Mouse (Mus musculus) intestine, embryonic 15.5 days (tissue): ENCODE results near the gene Ttc21a. TPM values are rescaled to one million over a fixed set of nuclear protein-coding genes. Genes with fewer than 3 reads are reported as not detected.
A peak's percentile ranks its signal among the peaks of the same experiment; 100 is the strongest.

Source experiments
- ATAC-seq: fragments of 200-750 bp; cut with Nextera tagmentation; 2 replicates; pipeline ENCODE4 v1.8.0; 2017; ENCODE audit warnings: moderate TSS enrichment, moderate library complexity
- H3K27ac ChIP-seq: fragments of 300-500 bp; sonication (generic); 2 replicates; pipeline ENCODE4 v1.5.1; 2015; ENCODE audit warnings: mild to moderate bottlenecking, inconsistent platforms
- H3K27me3 ChIP-seq: fragments of 300-500 bp; sonication (generic); replicated peaks from 2 replicates; pipeline ENCODE4 v1.6.1; 2015; ENCODE audit warnings: inconsistent platforms
- H3K36me3 ChIP-seq: fragments of 300-500 bp; sonication (generic); 2 replicates; pipeline ENCODE4 v1.6.1; 2015; ENCODE audit warnings: inconsistent platforms
- H3K4me1 ChIP-seq: fragments of 300-500 bp; sonication (generic); replicated peaks from 2 replicates; pipeline ENCODE4 v1.6.1; 2015; ENCODE audit warnings: inconsistent platforms
- H3K4me2 ChIP-seq: fragments of 300-500 bp; sonication (generic); replicated peaks from 2 replicates; pipeline ENCODE4 v1.6.1; 2015; ENCODE audit warnings: mild to moderate bottlenecking, inconsistent platforms
- H3K4me3 ChIP-seq: fragments of 300-500 bp; sonication (generic); replicated peaks from 2 replicates; pipeline ENCODE4 v1.5.1; 2015; ENCODE audit warnings: inconsistent platforms
- H3K9ac ChIP-seq: fragments of 300-500 bp; sonication (generic); 2 replicates; pipeline ENCODE4 v1.6.1; 2015; ENCODE audit warnings: inconsistent platforms
- H3K9me3 ChIP-seq: fragments of 300-500 bp; sonication (generic); 2 replicates; pipeline ENCODE4 v1.6.1; 2016; ENCODE audit warnings: inconsistent platforms
- WGBS: fragments of 180-500 bp; shearing (Covaris S2); methylation state at CpG from one replicate; pipeline ENCODE4 v1.1.7; 2015; 5-methylcytosine and 5-hydroxymethylcytosine counted together
- polyA plus RNA-seq: library from polyadenylated mRNA; unstranded; fragments of >200 nt; fragmentation: Nextera tagmentation; extraction: Ambion mirVana; gene quantifications from 2 replicates; pipeline ENCODE4 v1.2.1, GENCODE M21; 2015

The Ttc21a gene
- polyA plus RNA-seq, 1 experiment from 2014 or later: 0.11 TPM

DNA sequence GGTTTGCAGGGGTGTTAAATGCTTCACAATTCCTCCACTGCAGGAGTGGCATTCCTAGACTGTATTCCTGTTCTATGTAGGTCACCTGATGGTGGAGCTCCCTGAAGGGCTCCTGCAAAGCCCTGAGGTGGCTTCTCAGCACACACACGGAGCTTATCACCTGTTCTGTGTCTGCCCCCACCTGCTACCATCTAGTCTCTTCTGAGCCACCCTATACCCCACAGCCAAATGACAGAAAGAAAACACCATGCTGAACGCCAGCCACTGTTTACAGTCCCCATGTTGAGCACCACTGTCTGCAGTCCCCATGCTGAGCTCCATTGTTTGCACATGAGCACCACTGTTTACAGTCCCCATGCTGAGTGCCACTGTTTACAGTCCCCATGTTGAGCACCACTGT is 42.3 kb downstream of the Ttc21a start:
- no peak for ATAC-seq
- no peak overlapping the region for H3K27ac ChIP-seq
- H3K4me1 ChIP-seq: peaks cover 73% of the 10 kb centered on the region
- 80% methylated on average over 2 of the region's 2 CpGs for WGBS
- no peaks in the 10 kb centered on the region for H3K27me3 ChIP-seq
- H3K4me2 ChIP-seq: no peak overlapping the region
- no peaks in the 10 kb centered on the region for H3K9me3 ChIP-seq
- no peaks in the 10 kb centered on the region for H3K36me3 ChIP-seq
- no peak overlapping the region for H3K9ac ChIP-seq
- H3K4me3 ChIP-seq: no peak overlapping the region

DNA sequence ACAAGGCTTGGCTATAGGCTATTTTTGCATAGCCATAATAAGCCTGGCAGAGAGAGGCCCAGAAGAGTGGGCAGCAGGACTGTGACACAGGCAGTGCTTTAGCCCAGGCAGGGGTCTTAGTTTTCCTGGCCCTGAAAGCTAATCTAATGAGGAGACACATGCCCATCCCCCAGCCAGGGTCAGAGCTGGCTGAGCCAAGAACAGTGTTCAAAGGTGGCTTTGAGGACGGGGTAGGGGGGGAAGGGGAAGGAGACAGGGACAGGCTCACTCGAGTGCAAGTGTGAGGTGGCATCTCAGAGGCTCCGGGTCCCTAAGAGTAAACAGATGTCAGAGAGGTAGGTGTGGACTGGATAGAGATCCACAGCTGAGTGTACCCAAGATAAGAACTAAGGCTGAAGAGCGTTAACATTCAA is 43.4 kb downstream of the Ttc21a start:
- H3K36me3 ChIP-seq: no peaks in the 10 kb centered on the region
- peak overlapping the region; percentile 95 for H3K27ac ChIP-seq
- H3K4me2 ChIP-seq: peak overlapping the region; percentile 95
- H3K27me3 ChIP-seq: no peaks in the 10 kb centered on the region
- H3K9me3 ChIP-seq: no peaks in the 10 kb centered on the region
- peaks cover 77% of the 10 kb centered on the region for H3K4me1 ChIP-seq
- 2% methylated on average over 4 of the region's 4 CpGs for WGBS
- H3K4me3 ChIP-seq: peak overlapping the region; percentile 76; the same call in 1 of the 2 replicates
- peak overlapping the region; percentile 38 for H3K9ac ChIP-seq
- ATAC-seq: no peak; the same call in 1 of the 2 replicates

DNA sequence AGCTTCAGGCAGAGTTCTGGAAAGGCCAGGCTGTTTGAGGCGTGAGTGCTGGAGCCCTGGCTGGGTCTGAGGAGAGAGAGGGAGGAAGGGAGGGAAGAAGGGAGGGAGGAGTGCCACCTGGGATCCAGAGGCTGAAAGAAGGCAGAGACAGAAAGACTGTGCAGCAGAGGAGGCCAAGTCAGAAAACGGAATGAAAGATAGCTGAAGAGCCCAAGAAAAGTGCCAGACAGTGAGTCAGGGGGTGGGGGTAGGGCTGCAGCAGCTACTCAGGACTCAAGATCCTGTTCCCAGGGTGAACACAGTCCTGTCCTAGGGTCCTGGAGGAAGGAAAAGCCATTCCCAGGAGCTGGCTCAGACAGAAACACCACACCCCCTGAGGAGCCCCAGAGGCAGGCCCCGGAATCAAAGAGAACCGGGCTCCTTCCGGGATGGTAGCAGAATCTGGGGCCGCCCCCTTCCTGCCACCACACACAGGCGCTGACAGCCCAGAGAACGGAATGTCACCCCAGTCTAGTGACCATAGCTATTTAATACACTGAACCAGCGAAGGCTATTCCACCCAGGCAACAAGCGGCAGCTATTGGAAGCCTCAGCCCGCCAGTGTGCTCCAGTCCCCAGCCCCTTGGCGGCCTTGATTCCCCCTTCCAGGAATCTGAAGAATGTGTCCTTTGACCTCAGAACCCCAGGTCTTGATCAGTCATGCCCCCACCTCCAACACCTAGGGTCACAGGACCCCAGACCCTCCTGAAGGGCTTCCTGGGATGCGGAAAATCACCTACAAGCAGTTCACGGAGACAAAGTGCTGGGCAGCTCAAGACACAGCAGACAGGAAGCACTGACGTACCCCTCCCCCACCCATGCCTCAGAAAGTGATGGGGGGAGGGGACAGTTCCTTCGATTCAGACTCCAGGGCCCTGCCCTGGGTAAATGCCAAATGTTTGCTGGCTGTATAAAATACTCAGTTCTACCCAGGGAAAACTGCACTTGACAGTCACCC is 44.1 kb downstream of the Ttc21a start:
- H3K9ac ChIP-seq: peak overlapping the region; percentile 38
- peak overlapping the region; percentile 76 for H3K4me3 ChIP-seq
- H3K4me1 ChIP-seq: peaks cover 79% of the 10 kb centered on the region
- H3K9me3 ChIP-seq: no peaks in the 10 kb centered on the region
- H3K27me3 ChIP-seq: no peaks in the 10 kb centered on the region
- peak overlapping the region; percentile 95 for H3K4me2 ChIP-seq
- H3K36me3 ChIP-seq: no peaks in the 10 kb centered on the region
- 1% methylated on average over 16 of the region's 16 CpGs for WGBS
- peak overlapping the region; percentile 95 for H3K27ac ChIP-seq
- ATAC-seq: peak; percentile 65

DNA sequence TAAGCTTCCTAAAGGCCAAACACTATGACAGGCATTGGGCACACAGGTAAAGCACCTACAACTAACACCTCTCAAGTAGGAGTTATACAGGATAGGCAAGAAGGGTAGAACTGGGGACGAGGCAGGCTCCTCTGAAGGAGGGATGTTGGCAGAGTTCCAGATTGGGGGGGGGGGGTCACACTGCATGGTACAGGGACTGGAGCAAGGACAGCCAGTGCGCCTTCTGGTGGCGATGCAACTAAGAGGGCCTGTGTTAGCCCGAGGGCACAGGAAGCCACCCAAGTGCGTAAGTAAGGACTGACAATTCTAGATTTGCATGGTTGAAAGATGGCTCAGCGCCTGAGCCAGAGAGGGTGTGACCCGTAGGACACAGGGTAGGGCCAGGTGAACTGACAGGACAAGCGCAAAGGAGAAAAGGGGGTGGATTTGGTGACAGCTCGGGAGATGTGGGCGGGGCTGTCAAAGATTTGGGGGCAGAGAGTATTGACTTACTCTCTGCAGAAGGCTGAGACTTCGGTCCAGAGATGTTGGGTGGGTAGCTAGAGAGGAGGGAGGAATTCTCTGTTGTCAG is 44.9 kb downstream of the Ttc21a start:
- peaks cover 70% of the 10 kb centered on the region for H3K4me1 ChIP-seq
- ATAC-seq: peak; percentile 26
- H3K27ac ChIP-seq: peak overlapping the region; percentile 95

DNA sequence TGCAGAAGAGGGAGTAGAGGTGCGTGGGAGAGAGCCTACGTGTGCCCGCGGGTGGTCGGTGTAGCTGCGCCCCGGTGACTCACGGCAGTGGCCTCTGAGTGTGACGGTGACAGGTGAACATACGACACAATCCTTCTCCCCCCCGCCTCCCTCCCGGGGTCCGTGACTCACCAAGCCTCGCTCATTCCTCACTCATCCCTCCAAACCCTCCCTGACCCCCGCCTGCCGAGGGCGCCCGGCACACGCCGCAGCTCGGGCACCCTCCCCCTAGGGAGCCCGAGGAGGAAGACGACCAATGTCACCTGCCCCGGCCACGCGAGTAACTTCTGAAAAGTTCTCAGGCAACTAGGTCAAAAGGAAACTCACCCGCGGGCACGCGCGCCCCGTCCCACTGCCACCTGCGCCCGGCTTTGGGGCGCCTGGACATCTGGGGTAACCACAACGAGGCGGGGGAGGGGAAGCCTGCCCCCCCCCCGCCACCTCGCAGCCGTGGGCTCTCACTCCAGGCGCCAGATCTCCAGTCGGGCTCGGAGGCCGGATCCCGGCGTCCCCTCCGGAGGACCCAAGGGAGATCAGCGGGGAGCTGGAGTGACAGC is 45.6 kb downstream of the Ttc21a start:
- Histone ChIP-seq H3K4me2 (peak overlapping the region; percentile 95), H3K9ac (peak overlapping the region; percentile 69), H3K36me3 (no peaks in the 10 kb centered on the region), H3K27ac (peak overlapping the region; percentile 95), H3K9me3 (no peaks in the 10 kb centered on the region), H3K27me3 (no peaks in the 10 kb centered on the region), H3K4me1 (peaks cover 63% of the 10 kb centered on the region), H3K4me3 (peak overlapping the region; percentile 76)
- no peak for ATAC-seq
- WGBS: under 1% methylated on average over 45 of the region's 48 CpGs

More for the DNA sequence above, 44.9 kb downstream of the Ttc21a start:
- WGBS: 4% methylated on average over 11 of the region's 11 CpGs
- H3K4me3 ChIP-seq: peak overlapping the region; percentile 76
- H3K4me2 ChIP-seq: peak overlapping the region; percentile 95
- H3K9me3 ChIP-seq: no peaks in the 10 kb centered on the region
- no peaks in the 10 kb centered on the region for H3K27me3 ChIP-seq
- H3K9ac ChIP-seq: peak overlapping the region; percentile 69
- H3K36me3 ChIP-seq: no peaks in the 10 kb centered on the region

DNA sequence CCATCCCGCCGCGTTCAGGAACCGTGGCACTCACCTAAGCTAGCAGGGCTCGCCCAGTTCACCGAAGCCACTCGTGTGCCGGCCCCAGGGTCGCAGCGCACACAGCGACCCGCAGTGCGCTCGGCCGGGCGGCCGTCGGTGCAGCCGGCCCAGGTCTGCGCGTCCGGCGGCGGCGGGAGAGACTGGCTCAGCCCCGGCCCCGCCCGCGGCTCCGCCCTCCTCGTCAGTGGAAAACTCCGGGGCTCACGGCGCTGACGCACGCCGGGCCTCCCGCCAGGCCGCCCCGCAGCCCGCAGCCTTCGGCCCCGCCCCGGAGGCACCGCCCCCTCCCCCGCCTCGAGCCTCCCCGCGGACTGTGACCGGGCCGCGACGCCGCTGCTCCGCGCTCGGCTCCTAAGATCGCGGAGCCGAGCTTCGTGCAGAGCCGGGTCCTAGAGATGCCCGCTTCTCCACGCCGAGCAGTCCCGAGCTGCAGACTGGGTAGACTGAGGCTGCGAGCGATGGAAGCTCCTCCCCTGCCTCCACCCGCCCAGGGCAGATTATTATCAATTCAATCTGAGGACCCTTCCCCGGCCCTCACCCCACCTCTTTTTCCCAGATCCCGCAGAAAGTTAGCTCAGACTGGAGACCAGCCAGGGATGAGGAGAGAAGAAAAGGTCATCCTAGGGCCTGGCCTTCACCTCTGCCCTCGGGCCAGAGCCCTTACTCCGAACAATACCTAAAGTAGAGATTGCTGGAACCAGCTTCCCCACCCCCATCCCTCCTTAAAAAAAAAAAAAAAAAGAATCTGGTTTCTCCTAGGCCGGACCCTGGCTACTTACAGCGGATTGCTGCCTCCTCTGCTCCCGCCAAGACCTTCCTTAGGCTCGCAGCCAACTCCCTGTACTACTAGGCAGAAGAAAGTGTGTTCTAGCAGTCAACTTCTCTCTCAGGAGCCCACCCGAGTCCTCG is 46.5 kb downstream of the Ttc21a start:
- H3K9ac ChIP-seq: peak overlapping the region; percentile 69
- ATAC-seq: peak; percentile 84
- WGBS: 2% methylated on average over 69 of the region's 79 CpGs
- H3K4me2 ChIP-seq: peak overlapping the region; percentile 95
- H3K9me3 ChIP-seq: no peaks in the 10 kb centered on the region
- peak overlapping the region; percentile 95 for H3K27ac ChIP-seq
- H3K36me3 ChIP-seq: no peaks in the 10 kb centered on the region
- peak overlapping the region; percentile 76 for H3K4me3 ChIP-seq
- no peaks in the 10 kb centered on the region for H3K27me3 ChIP-seq
- peaks cover 55% of the 10 kb centered on the region for H3K4me1 ChIP-seq

DNA sequence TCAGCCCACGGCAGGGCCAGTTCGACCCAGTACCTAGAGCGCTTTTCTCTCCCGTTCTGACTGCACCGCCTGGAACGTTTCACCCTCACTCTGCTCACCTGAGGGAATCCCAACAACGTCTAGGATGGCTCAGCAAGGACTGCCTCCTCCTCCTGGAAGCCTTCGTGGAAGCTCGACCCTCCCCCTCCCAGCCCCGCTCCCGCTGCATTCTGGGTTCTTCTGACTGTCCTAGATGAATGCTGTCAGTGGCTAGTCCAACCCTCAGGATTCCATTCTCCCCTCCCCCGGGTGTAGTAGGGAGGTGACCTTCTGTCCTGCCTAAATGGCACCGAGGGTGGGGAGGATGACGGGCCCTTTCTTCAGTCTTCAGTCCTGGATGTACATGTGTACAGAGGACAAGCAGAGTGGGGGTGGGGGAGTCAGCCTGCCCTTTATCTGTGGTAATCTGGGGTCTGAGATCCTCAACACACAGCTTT is 47.2 kb downstream of the Ttc21a start, which contains the start of gene Csrnp1:
TSS of gene Csrnp1 (minus strand) at position 123 of the 476 bp plus-strand sequence.
- peaks cover 49% of the 10 kb centered on the region for H3K4me1 ChIP-seq
- H3K9me3 ChIP-seq: no peaks in the 10 kb centered on the region
- H3K4me3 ChIP-seq: peak within 1 kb of the TSS; percentile 76
- no peaks in the 10 kb centered on the region for H3K36me3 ChIP-seq
- H3K9ac ChIP-seq: peak within 1 kb of the TSS; percentile 69
- peak within 1 kb of the TSS; percentile 95 for H3K27ac ChIP-seq
- WGBS: 20% methylated on average over 14 of the region's 14 CpGs
- no peak for ATAC-seq
- H3K27me3 ChIP-seq: no peaks in the 10 kb centered on the region
- H3K4me2 ChIP-seq: peak within 1 kb of the TSS; percentile 95

DNA sequence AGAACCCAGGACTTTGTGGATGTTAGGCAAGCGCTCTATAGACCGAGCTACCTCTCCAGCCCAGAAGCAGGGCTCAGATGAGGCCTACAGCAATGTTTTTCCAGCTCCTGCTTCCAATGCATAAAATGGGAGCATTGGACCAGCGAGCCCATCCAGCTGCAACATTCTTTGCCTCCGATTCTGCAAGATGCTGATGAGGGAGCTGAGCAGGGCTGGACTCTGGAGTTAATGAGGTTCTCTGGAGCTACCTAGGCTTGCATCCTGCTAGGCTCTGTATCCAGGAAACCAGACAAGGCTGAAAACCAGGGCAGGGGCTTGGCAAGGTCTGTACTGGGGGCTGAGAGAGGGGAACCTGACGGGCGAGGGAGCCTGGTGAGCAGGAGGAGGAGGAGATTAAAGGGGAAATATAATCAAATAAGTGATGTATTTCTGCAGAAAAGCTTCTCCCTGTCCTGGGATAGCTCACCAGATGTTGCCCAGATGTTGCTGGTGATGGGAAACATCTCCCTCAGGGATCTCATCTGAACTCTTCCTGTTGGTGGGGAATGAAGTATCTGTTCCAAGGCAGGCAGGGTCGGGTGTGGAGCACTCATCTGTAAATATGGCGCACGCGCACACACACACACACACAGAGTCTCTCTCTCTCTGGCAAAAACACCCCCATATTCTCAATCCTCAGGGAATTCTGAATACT is 48.6 kb downstream of the Ttc21a start:
- WGBS: 53% methylated on average over 10 of the region's 10 CpGs
- H3K9me3 ChIP-seq: no peaks in the 10 kb centered on the region
- no peaks in the 10 kb centered on the region for H3K27me3 ChIP-seq
- peak overlapping the region; percentile 71 for H3K27ac ChIP-seq
- no peak overlapping the region for H3K9ac ChIP-seq
- peaks cover 36% of the 10 kb centered on the region for H3K4me1 ChIP-seq
- no peak overlapping the region for H3K4me3 ChIP-seq
- H3K4me2 ChIP-seq: no peak overlapping the region
- ATAC-seq: no peak
- H3K36me3 ChIP-seq: no peaks in the 10 kb centered on the region

DNA sequence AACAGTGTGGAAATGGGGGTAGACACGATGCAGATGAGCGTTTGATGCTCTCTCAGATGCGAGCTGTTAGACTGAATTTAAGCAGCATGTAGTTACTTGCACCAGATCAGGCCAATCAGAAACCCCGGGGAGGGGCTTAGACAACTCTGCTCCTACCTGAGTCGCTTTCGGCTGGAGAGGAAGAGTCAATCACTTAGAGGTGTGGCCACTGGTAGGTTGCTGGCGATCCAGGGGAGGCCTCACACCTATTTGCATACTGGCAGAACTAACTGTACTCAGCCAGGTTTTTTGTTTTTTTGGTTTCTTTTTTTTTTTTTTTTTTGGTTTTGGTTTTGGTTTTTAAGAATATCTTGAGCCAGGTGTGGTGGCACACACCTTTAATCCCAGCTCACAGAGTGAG is 50.9 kb downstream of the Ttc21a start:
- WGBS: 50% methylated on average over 7 of the region's 7 CpGs

DNA sequence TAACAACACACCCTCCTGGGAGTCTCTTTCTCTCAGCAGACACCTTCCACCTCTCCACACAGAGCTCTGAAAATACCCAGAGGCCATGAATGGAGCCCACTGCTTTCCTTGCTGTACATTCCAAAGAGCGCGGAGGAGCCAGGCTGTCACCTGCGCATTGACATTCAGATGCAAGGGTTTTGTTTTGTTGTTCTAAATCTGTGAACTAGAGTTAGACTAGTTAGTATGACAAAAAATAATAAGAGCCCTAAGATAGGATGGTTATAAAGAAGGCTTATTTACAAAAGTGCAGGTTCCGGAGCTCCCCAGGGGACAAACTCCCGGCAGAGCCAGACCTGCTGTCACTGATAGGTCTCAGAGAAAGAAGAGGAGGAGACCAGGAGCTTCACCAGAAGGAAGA is 53.9 kb downstream of the Ttc21a start:
- H3K27me3 ChIP-seq: no peaks in the 10 kb centered on the region
- no peaks in the 10 kb centered on the region for H3K9me3 ChIP-seq
- H3K4me1 ChIP-seq: no peaks in the 10 kb centered on the region
- no peak overlapping the region for H3K27ac ChIP-seq
- no peak for ATAC-seq
- no peak overlapping the region for H3K9ac ChIP-seq
- no peak overlapping the region for H3K4me2 ChIP-seq
- no peaks in the 10 kb centered on the region for H3K36me3 ChIP-seq
- no peak overlapping the region for H3K4me3 ChIP-seq
- 39% methylated on average over 5 of the region's 5 CpGs for WGBS

More for the DNA sequence above, 50.9 kb downstream of the Ttc21a start:
- H3K27me3 ChIP-seq: no peaks in the 10 kb centered on the region
- no peak overlapping the region for H3K4me3 ChIP-seq
- H3K36me3 ChIP-seq: no peaks in the 10 kb centered on the region
- H3K4me1 ChIP-seq: peaks cover 15% of the 10 kb centered on the region
- no peak overlapping the region for H3K4me2 ChIP-seq
- no peak overlapping the region for H3K27ac ChIP-seq
- ATAC-seq: no peak
- H3K9me3 ChIP-seq: no peaks in the 10 kb centered on the region
- H3K9ac ChIP-seq: no peak overlapping the region
